In the genomic region with DNA sequence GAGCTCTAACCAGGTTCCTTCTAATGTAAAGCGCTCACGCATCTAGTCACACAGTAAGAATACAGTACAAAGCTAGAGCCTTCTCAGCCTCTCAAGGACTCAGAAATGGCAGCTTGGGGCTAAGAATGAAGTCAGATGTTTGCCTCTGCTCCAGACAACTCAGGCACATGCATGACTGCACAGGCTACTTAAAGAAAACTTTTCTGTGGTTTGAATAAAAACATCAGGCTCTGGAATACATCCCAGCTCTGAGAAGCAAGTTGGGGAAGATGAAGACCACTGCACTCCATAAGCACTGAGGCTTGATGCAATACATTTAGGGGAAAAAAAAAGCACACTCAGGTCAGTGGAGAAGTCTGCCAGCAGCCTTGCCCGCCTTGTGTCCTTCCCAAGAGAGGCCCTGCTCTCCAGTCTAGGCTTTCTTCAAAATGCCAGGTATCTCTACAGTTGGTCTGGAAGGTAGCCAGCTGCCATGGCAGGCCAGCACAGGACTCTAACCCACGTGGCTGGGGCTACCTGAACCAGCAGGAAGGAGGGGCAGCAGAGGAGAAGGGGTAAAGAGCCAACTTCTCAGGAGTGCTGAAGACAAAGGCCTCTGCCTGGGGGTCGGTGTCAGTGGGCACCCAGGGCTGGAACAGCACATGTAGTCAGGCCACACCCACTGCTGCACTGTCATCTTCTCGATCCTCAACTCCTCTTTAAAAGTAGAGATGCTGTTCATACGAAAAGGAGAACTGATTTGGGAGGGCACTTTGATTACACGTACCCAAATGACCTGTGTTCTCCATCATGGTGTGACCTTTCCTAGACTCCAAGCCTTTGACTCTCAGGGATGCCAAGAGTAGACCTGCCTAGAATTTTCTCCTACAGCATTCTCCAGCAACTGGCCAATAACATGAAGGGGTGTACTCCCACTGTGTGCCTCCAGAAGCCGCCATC, we compare ENCODE assay signal across 13 mouse cellular contexts. TPM values are rescaled to one million over a fixed set of nuclear protein-coding genes. Genes with fewer than 3 reads are reported as not detected.
DNase-seq lines count a peak whose midpoint lies in the region; ATAC-seq lines count a peak whose summit lies in the region.
"Had no signal": no experiment of that assay in that cellular context is flagged by ENCODE, and none has a peak within 500 bp of the region (broad histone marks: within the 10 kb centered on the region; RNA-seq: fewer than 3 reads in every experiment).

No protein-coding gene starts in this region.

- H3K27ac ChIP-seq in heart, embryonic 13.5 days (replicated peaks), result 0 out of 2 replicates have a peak overlapping the region, but pooled peaks have one; percentile 15
- peak overlapping the region; percentile 15; the same call in 1 of the 2 replicates for H3K27ac ChIP-seq in midbrain, embryonic 12.5 days (replicated peaks)
- H3K27ac ChIP-seq in midbrain, embryonic 15.5 days, result no peak overlapping the region
- peak overlapping the region; percentile 71 for H3K27ac ChIP-seq in limb, embryonic 15.5 days
- H3K27ac ChIP-seq: forebrain, embryonic 15.5 days; neural tube, embryonic 15.5 days had no signal

- DNase-seq in heart, postnatal 14 days, result no peak
- peak; percentile 45 to 46 for DNase-seq in cerebellum, postnatal 36 days
- no peak for DNase-seq in gastrocnemius, adult 8-10 months (ENCODE audit: low spot score in 2 of 2)
- no peak for DNase-seq in lung, postnatal 10 days
- DNase-seq: adrenal gland, postnatal 36 days had no signal

- ATAC-seq in heart, embryonic 13.5 days (ENCODE audit: extremely low read depth, insufficient number of reproducible peaks, low FRiP score, low TSS enrichment), result no peak
- ATAC-seq in midbrain, embryonic 12.5 days (ENCODE audit: low FRiP score, low read depth), result no peak
- ATAC-seq in midbrain, embryonic 15.5 days (replicated peaks), result no peak
- ATAC-seq in limb, embryonic 15.5 days (ENCODE audit: insufficient number of reproducible peaks, low FRiP score, low TSS enrichment, low read depth), result no peak
- ATAC-seq: forebrain, embryonic 15.5 days had no signal

- no peaks in the 10 kb centered on the region for H3K27me3 ChIP-seq in heart, embryonic 13.5 days (replicated peaks)
- H3K27me3 ChIP-seq in midbrain, embryonic 12.5 days, result no peaks in the 10 kb centered on the region
- H3K27me3 ChIP-seq in midbrain, embryonic 15.5 days (replicated peaks), result no peaks in the 10 kb centered on the region
- no peaks in the 10 kb centered on the region for H3K27me3 ChIP-seq in limb, embryonic 15.5 days
- H3K27me3 ChIP-seq: forebrain, embryonic 15.5 days; neural tube, embryonic 15.5 days had no signal

- H3K9me3 ChIP-seq in heart, embryonic 13.5 days, result no peaks in the 10 kb centered on the region
- H3K9me3 ChIP-seq in midbrain, embryonic 12.5 days, result no peaks in the 10 kb centered on the region
- no peaks in the 10 kb centered on the region for H3K9me3 ChIP-seq in midbrain, embryonic 15.5 days
- H3K9me3 ChIP-seq in limb, embryonic 15.5 days, result no peaks in the 10 kb centered on the region
- H3K9me3 ChIP-seq: forebrain, embryonic 15.5 days; neural tube, embryonic 15.5 days had no signal

- no peak overlapping the region for H3K4me3 ChIP-seq in heart, embryonic 13.5 days
- H3K4me3 ChIP-seq in midbrain, embryonic 12.5 days, result no peak overlapping the region
- no peak overlapping the region for H3K4me3 ChIP-seq in midbrain, embryonic 15.5 days
- H3K4me3 ChIP-seq in limb, embryonic 15.5 days, result no peak overlapping the region
- H3K4me3 ChIP-seq: forebrain, embryonic 15.5 days; neural tube, embryonic 15.5 days had no signal

- H3K4me2 ChIP-seq in heart, embryonic 13.5 days, result no peak overlapping the region
- H3K4me2 ChIP-seq in midbrain, embryonic 12.5 days (replicated peaks), result no peak overlapping the region
- H3K4me2 ChIP-seq in midbrain, embryonic 15.5 days, result no peak overlapping the region
- no peak overlapping the region for H3K4me2 ChIP-seq in limb, embryonic 15.5 days
- H3K4me2 ChIP-seq: forebrain, embryonic 15.5 days; neural tube, embryonic 15.5 days had no signal

- peaks cover 36% of the 10 kb centered on the region for H3K4me1 ChIP-seq in heart, embryonic 13.5 days
- peaks cover 6% of the 10 kb centered on the region for H3K4me1 ChIP-seq in midbrain, embryonic 12.5 days
- peaks cover 9% of the 10 kb centered on the region for H3K4me1 ChIP-seq in midbrain, embryonic 15.5 days
- H3K4me1 ChIP-seq in limb, embryonic 15.5 days, result peaks cover 48% of the 10 kb centered on the region

- H3K36me3 ChIP-seq in heart, embryonic 13.5 days, result peaks cover 94% of the 10 kb centered on the region
- H3K36me3 ChIP-seq in midbrain, embryonic 12.5 days, result peaks cover 67% of the 10 kb centered on the region
- no peaks in the 10 kb centered on the region for H3K36me3 ChIP-seq in midbrain, embryonic 15.5 days (replicated peaks)
- peaks cover 47% of the 10 kb centered on the region for H3K36me3 ChIP-seq in limb, embryonic 15.5 days

- WGBS in heart, embryonic 13.5 days, result 78% methylated on average over 9 of the region's 9 CpGs
- WGBS in midbrain, embryonic 12.5 days, result 87% methylated on average over 9 of the region's 9 CpGs
- WGBS in midbrain, embryonic 15.5 days, result 85% methylated on average over 9 of the region's 9 CpGs
- 69% methylated on average over 9 of the region's 9 CpGs for WGBS in limb, embryonic 15.5 days

- intact Hi-C loops in heart, postnatal 14 days (cut with DNase I), result no loop called here

- no peak overlapping the region for H3K9ac ChIP-seq in heart, embryonic 13.5 days
- no peak overlapping the region for H3K9ac ChIP-seq in midbrain, embryonic 12.5 days (replicated peaks)
- H3K9ac ChIP-seq in midbrain, embryonic 15.5 days, result no peak overlapping the region
- H3K9ac ChIP-seq in limb, embryonic 15.5 days, result no peak overlapping the region
- H3K9ac ChIP-seq: forebrain, embryonic 15.5 days; neural tube, embryonic 15.5 days had no signal

RNA-seq across cellular contexts. Expression of a gene that starts 45.4 kb away (rescaled TPM):
- 21.8 and 23.1 TPM in 2 replicates for polyA plus RNA-seq in heart, embryonic 13.5 days (2015; fragmentation: Nextera tagmentation; extraction: Ambion mirVana)
- total RNA-seq in heart, postnatal 14 days (2021), result 10 to 100 TPM; 15.2 to 18.7 TPM
- polyA plus RNA-seq in midbrain, embryonic 12.5 days (2016; fragmentation: Nextera tagmentation; extraction: Ambion mirVana), result 56.5 and 57.3 TPM in 2 replicates
- 61.0 and 62.9 TPM in 2 replicates for polyA plus RNA-seq in midbrain, embryonic 15.5 days (2015; fragmentation: Nextera tagmentation; extraction: Ambion mirVana)
- polyA plus RNA-seq in limb, embryonic 15.5 days (2015; fragmentation: Nextera tagmentation; extraction: Ambion mirVana), result 25.7 and 30.5 TPM in 2 replicates
- 10 to 100 TPM in 3 of 4 experiments, 1 to 10 TPM in 1; 9.9 to 13.6 (median 12.9) TPM for total RNA-seq in gastrocnemius, adult 8-10 months (2022)

RNA-seq across cellular contexts. Expression of a gene that starts 45.6 kb away (rescaled TPM):
- polyA plus RNA-seq in heart, embryonic 13.5 days (2015; fragmentation: Nextera tagmentation; extraction: Ambion mirVana), result 0.08 TPM in 1 of 2 replicates, not detected in the other
- total RNA-seq in heart, postnatal 14 days (2021), result not detected
- polyA plus RNA-seq in midbrain, embryonic 12.5 days (2016; fragmentation: Nextera tagmentation; extraction: Ambion mirVana), result not detected in 2 replicates
- polyA plus RNA-seq in midbrain, embryonic 15.5 days (2015; fragmentation: Nextera tagmentation; extraction: Ambion mirVana), result 0.04 and 0.09 TPM in 2 replicates
- polyA plus RNA-seq in limb, embryonic 15.5 days (2015; fragmentation: Nextera tagmentation; extraction: Ambion mirVana), result 0.06 and 0.13 TPM in 2 replicates
- not detected for total RNA-seq in gastrocnemius, adult 8-10 months (2022)
- total RNA-seq: adrenal gland, postnatal 36 days; heart, adult 18-20 months had no signal
- polyA plus RNA-seq: liver, embryonic 16.5 days had no signal

Comparison
In these comparisons a context has a peak if more than half of its experiments do, and no peak if none do; other contexts are left out.
1. DNase-seq: peak in cerebellum, postnatal 36 days (2 of 2); none in heart, postnatal 14 days (0 of 2), gastrocnemius, adult 8-10 months (0 of 2) and lung, postnatal 10 days (single experiment).